Mouse (Mus musculus): ENCODE measurements around the gene Pole2.
A peak's percentile ranks its signal among the peaks of the same experiment; 100 is the strongest.

The Pole2 gene

GRCm38 (mm10) chr12:69227776-69228466 lies at the start of gene Pole2:
Pole2 (minus strand) TSS chr12:69228195.
- peak; percentile 95 for DNase-seq

GRCm38 (mm10) chr12:69268956-69269355 lies 41.0 kb upstream of the Pole2 start:
- DNase-seq, result no peak

DNA sequence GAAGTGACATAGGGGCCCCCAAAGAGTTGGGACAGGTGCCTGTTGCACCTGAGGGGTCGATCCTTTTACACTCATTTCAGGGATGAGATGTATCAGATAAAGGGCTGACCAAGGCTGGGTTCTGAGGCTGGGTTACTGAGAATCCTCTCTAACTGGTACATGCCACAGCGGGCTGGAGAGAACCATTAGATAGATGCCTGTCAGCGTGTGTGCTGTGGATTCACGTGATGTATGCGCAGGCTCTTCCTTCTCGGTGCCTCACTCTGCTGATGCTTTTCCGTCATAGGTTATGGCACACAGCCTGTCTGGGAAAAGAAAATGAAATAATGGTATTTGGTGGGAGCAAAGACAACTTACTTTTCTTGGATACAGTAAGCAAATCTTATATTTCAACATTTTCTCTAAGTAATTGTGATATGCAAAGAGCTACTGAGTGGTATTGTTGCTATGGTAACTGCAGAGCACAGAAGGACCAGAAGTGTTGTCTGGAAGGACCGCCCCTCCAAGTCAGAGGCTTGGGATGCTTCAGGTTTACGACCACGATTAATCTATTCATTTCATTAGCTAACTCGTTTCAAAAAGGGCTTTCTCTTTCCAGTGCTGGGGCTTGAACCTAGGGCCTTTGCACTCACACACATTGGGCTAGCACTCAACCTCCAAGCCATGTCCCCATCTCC lies 40.1 kb upstream of the Pole2 start:
- DNase-seq, result no peak

GRCm38 (mm10) chr12:69265031-69265430 lies 37.0 kb upstream of the Pole2 start:
- no peak for DNase-seq

GRCm38 (mm10) chr12:69262251-69262650 lies 34.3 kb upstream of the Pole2 start:
- DNase-seq, result no peak

DNA sequence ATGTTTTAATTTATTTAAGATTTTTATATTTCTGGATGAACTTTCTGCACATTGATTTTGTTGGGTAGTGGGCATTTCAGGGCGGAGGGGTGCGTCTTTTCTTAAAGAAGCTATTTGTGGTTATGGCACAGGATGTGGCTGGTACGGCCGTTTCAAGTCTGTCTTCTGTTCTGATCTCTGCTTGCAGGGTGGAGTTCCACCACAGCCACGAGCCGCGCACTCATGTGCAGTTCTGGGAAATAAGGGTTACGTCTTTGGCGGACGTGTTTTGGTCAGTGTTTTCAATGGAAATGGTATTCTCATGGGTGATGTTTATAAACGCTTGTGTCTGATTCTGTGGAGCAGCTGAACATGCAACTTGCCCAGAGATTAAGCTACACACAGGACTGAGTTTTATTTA lies 29.8 kb upstream of the Pole2 start:
- DNase-seq, result no peak

- DNase-seq, result no peak
Observed at GRCm38 (mm10) chr12:69253806-69254205, 25.8 kb upstream of the Pole2 start.

- no peak for DNase-seq
Observed at GRCm38 (mm10) chr12:69250756-69251155, 22.8 kb upstream of the Pole2 start.

GRCm38 (mm10) chr12:69249766-69250165 lies 21.8 kb upstream of the Pole2 start:
- DNase-seq, result no peak

DNA sequence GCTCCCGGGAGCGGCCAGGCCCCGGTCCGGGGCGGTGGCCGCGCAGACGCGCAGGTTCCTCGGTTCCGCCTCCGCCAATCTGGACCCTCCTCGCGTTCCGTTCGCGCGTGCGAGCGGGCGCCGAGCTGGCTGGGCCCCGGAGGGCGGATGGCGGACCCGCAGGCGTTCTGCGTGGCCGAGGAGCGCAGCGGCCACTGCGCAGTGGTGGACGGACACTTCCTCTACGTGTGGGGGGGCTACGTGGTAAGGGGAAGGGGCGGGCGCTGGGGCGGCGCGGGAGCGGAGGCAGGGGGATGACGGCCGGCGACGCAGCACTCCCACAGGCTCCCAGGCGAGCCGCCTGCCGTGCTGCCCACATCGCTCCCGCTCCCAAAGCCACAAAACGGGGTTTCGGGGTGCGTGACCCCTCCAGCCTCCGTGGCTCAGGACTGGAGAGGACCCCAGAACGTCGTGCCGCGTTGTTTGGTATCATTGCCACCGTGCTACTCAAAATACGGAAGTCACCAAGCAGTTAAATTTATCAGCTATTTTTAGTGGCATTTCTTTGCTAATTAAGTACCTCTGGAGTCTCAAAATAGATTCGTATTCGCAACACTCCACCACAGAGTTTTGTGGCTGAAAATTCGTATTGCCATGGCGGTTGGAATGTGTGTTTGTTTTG lies 13.9 kb upstream of the Pole2 start:
- DNase-seq, result peak; percentile 84

- no peak for DNase-seq
Observed at GRCm38 (mm10) chr12:69241405-69241770, 13.4 kb upstream of the Pole2 start.

DNA sequence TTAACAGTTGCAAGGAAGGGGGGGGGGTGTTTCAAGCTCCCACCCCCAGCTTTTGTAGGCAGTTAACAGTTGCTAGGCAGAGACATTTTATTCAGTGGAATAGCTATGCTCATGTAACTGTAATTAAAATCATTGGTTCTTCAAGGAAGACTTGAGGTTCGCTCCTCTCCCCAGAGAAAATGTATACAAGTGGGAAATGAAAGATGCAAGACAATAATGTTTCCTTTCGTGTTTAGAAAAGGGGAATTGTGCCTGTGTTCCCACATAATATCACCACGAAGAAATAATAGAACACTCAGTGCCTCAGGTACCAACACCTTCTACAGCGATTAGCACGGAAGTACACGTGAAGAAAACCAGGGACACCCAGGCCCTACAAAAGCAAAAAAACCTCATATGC lies 12.9 kb upstream of the Pole2 start, which contains the start of gene Klhdc1:
Klhdc1 (plus strand) TSS at position 301 of the 400 bp plus-strand sequence.
- no peak for DNase-seq

- DNase-seq, result no peak
Observed at GRCm38 (mm10) chr12:69238284-69238683, 10.3 kb upstream of the Pole2 start.

GRCm38 (mm10) chr12:69235782-69236181 lies 7.8 kb upstream of the Pole2 start:
- DNase-seq, result no peak

DNA sequence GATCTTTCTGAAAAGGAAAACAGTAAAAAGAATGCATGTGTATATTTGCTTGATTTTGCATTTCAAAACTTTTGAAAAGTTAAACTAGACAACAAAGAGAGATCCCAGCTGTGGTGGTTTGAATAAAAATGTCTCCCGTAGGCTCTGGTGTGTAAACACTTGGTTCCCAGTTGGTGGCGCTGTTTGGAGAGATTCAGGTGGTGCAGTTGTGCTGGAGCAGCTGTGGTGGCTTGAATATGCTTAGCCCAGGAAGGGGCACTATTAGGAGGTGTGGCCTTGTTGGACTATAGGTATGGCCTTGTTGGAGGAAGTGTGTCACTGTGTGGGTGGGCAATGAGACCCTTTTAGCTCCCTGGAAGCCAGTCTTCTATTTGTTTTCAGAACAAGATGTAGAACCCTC lies 1.3 kb upstream of the Pole2 start:
- DNase-seq, result peak; percentile 31

DNA sequence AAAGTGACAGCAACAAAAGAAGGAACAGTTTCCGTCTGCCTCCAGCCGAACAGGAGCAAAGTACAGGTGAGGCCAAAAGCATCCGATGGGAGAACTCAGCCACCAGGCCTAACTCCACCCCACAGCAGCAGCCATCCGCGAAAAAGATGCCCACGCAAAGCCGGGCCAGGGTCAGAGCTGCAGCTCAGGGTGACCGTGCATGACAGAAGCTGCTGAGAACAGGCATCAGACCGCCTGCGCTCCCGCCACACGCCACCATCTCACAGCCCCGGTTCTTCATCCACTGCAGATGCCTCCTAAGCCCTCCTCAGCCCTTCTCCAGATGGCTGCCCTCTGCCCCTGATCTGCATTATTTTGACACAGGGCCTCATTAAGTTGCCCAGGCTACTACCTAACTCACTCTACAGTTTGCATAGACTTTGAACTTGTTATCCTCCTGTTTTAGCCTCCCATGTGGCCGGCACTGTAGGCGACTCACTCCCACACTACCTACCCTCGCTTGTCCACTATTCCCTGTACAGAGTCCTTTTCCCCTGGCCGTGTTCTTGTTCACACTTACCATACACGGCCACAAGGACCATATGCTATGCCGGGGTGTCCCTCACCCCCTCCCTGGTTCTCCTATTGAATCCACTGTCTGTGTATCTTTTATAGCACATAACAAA lies 7.2 kb downstream of the Pole2 start:
- DNase-seq, result peak; percentile 21

DNA sequence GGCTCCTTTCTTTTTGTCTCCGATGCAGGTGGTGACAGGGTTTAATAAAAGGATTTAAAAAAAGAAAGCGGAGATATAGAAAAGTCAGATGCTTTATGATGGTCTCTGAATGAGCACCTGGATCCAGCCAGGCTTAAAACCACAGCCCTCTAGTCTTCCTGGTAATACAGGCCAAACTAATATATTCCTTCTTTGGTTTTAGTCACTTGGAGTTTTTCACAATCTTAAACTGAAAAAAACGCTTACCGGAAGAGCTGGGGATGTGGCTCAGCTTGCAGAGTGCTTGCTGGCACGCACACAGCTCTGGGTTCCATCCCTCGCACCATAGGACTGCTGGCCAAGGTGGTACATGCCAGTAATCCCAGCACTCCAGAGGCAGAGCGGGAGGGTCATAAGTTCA lies 11.4 kb downstream of the Pole2 start:
- no peak for DNase-seq

GRCm38 (mm10) chr12:69215000-69215785 lies 12.8 kb downstream of the Pole2 start:
- DNase-seq, result no peak

GRCm38 (mm10) chr12:69214393-69214792 lies 13.6 kb downstream of the Pole2 start:
- no peak for DNase-seq

GRCm38 (mm10) chr12:69213186-69213777 lies 14.7 kb downstream of the Pole2 start:
- no peak for DNase-seq

GRCm38 (mm10) chr12:69211057-69211456 lies 16.9 kb downstream of the Pole2 start:
- DNase-seq, result peak; percentile 34

Measured in kidney, postnatal 10 days (tissue).